Mouse (Mus musculus) embryonic fibroblast, embryonic 13.5 days (primary cell): ENCODE data around the gene Lgr4.

Experiments
- CTCF ChIP-seq: IDR thresholded peaks from 2 replicates; pipeline ENCODE4 v1.5.1; 2011; ENCODE audit warnings: mild to moderate bottlenecking, control low read depth, low read length, moderate library complexity, borderline replicate concordance; ENCODE audit not compliant: insufficient read depth
- POLR2A ChIP-seq: IDR thresholded peaks from 2 replicates; pipeline ENCODE4 v1.6.1; 2011; ENCODE audit warnings: low read depth, mild to moderate bottlenecking, control low read depth, low read length, moderate library complexity

- TF ChIP-seq CTCF (no peak), POLR2A (no peak)
These were observed 24.6 kb downstream of the Lgr4 start for GRCm38 (mm10) chr2:109941973-109942444.
